Comparison of ENCODE assay signal across 11 mouse cellular contexts in genomic region chr9:111846366-111846765, GRCm38 (mm10).
"Had no signal": no experiment of that assay in that cellular context is flagged by ENCODE, and none has a peak within 500 bp of the region (broad histone marks: within the 10 kb centered on the region; RNA-seq: fewer than 3 reads in every experiment).

No protein-coding gene starts in this region.

- H3K27ac ChIP-seq: left cerebral cortex, adult 2 months; liver, embryonic 13.5 days had no signal

- DNase-seq: kidney, postnatal 10 days; kidney, postnatal 36 days; layer of hippocampus, postnatal 36 days; liver, embryonic 13.5 days; lung, adult 2 months; lung, postnatal 14 days; lung, postnatal 4 days; midbrain, embryonic 14.5 days; thymus, adult 18-20 months; thymus, postnatal 36 days had no signal

- H3K4me3 ChIP-seq: left cerebral cortex, adult 2 months; liver, embryonic 13.5 days had no signal
